Mouse (Mus musculus) myocyte (in vitro differentiated cells): ENCODE data around the gene Mfng.

Experiments used
- E2F4 ChIP-seq: IDR thresholded peaks from one replicate; pipeline ENCODE4 v1.6.1; 2011; ENCODE audit warnings: mild to moderate bottlenecking, control low read depth, moderate library complexity; ENCODE audit not compliant: insufficient read depth
- POLR2A ChIP-seq: IDR thresholded peaks from one replicate; pipeline ENCODE4 v1.6.1; 2011; ENCODE audit warnings: low read depth, mild to moderate bottlenecking, control low read depth, moderate library complexity; ENCODE audit not compliant: insufficient read length
- TCF3 ChIP-seq: IDR thresholded peaks from one replicate; pipeline ENCODE4 v1.6.1; 2011; ENCODE audit warnings: low read depth, control low read depth; ENCODE audit not compliant: insufficient read length
- USF1 ChIP-seq: IDR thresholded peaks from one replicate; pipeline ENCODE4 v1.6.1; 2011; ENCODE audit warnings: low read depth, mild to moderate bottlenecking, control low read depth, moderate library complexity

GRCm38 (mm10) chr15:78755226-78755625 is 18.0 kb downstream of the Mfng start:
- TF ChIP-seq POLR2A (no peak), USF1 (no peak), E2F4 (no peak), TCF3 (no peak)
